Mouse (Mus musculus) erythroblast, embryonic 14.5 days (primary cell): Measurements from ENCODE around the gene Rnft2.

Experiments
- GATA1 ChIP-seq: IDR thresholded peaks from 2 replicates; pipeline ENCODE4 v1.6.1; 2012; ENCODE audit warnings: low read length, inconsistent platforms, mixed read lengths
- TAL1 ChIP-seq: IDR thresholded peaks from 3 replicates; pipeline ENCODE4 v1.6.1; 2012; ENCODE audit warnings: low read length, inconsistent platforms, mixed read lengths

DNA sequence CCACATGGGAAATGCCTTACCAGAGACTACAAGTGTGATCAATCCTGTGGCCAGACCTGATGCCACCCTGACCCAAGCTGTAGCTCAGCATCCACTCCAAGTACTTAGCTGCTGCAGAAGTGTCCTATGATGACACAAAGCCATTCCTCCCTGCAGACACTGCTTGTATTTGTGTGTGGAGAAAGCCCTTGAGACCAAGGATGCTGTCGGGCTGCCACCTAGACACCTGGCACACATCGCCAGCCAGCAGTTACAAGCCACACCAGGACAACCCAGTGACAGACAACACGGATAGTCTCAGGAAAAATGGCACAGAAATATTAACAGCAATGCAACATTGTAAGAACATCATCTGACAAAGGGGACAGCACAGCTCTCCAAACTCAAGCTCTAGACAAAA lies 99.5 kb downstream of the Rnft2 start:
- no peak for TF ChIP-seq GATA1
- TF ChIP-seq TAL1 = no peak
